Mouse (Mus musculus) liver, postnatal 0 days (tissue): ENCODE data around the gene Gm21973. TPM values are rescaled to one million over a fixed set of nuclear protein-coding genes. Genes with fewer than 3 reads are reported as not detected.

Source experiments
- ATAC-seq: fragments of 200-750 bp; cut with Nextera tagmentation; 2 replicates; pipeline ENCODE4 v1.8.0; 2017; ENCODE audit warnings: mild to moderate bottlenecking, moderate library complexity
- DNase-seq: peaks from one replicate; pipeline ENCODE4 v3.0.0-alpha.2; 2016
- H3K27ac ChIP-seq: fragments of 300-500 bp; sonication (generic); 2 replicates; pipeline ENCODE4 v1.5.1; 2014; ENCODE audit warnings: antibody characterized with exemption, moderate library complexity, mild to moderate bottlenecking, low read depth
- H3K27me3 ChIP-seq: fragments of 300-500 bp; sonication (generic); 2 replicates; pipeline ENCODE4 v1.6.1; 2014; ENCODE audit warnings: low read length, control low read depth, mixed read lengths; ENCODE audit not compliant: insufficient read depth
- H3K36me3 ChIP-seq: fragments of 300-500 bp; sonication (generic); replicated peaks from 2 replicates; pipeline ENCODE4 v1.6.1; 2014; ENCODE audit warnings: mild to moderate bottlenecking, control low read depth, low read length, moderate library complexity, mixed read lengths; ENCODE audit not compliant: insufficient read depth
- H3K4me1 ChIP-seq: fragments of 300-500 bp; sonication (generic); 2 replicates; pipeline ENCODE4 v1.6.1; 2014; ENCODE audit warnings: antibody characterized with exemption, mild to moderate bottlenecking, control low read depth; ENCODE audit not compliant: insufficient read depth
- H3K4me2 ChIP-seq: fragments of 300-500 bp; sonication (generic); 2 replicates; pipeline ENCODE4 v1.6.1; 2014; ENCODE audit warnings: low read depth, mild to moderate bottlenecking, low read length, moderate library complexity, mixed read lengths
- H3K4me3 ChIP-seq: fragments of 300-500 bp; sonication (generic); 2 replicates; pipeline ENCODE4 v1.5.1; 2014; ENCODE audit warnings: low read depth, low read length
- H3K9ac ChIP-seq: fragments of 300-500 bp; sonication (generic); replicated peaks from 2 replicates; pipeline ENCODE4 v1.6.1; 2014; ENCODE audit warnings: mild to moderate bottlenecking, moderate library complexity
- H3K9me3 ChIP-seq: fragments of 300-500 bp; sonication (generic); 2 replicates; pipeline ENCODE4 v1.6.1; 2016; ENCODE audit warnings: mild to moderate bottlenecking, control low read depth, low read length, mixed read lengths
- CTCF ChIP-seq: sonication (generic); IDR thresholded peaks from 2 replicates; pipeline ENCODE4 v1.5.1; 2016; ENCODE audit warnings: antibody characterized with exemption, low read depth
- EP300 ChIP-seq: IDR thresholded peaks from 2 replicates; pipeline ENCODE4 v1.6.1; 2016; ENCODE audit warnings: antibody characterized with exemption, low read depth, mild to moderate bottlenecking
- WGBS: fragments of 180-500 bp; shearing (Covaris S2); extraction: QIAGEN DNeasy Blood & Tissue Kit; methylation state at CpG from one replicate; pipeline ENCODE4 v1.1.7; 2014; ENCODE audit not compliant: insufficient replicate concordance; 5-methylcytosine and 5-hydroxymethylcytosine counted together
- polyA plus RNA-seq: library from polyadenylated mRNA; unstranded; fragments of >200 nt; fragmentation: Nextera tagmentation; extraction: Ambion mirVana; gene quantifications from 2 replicates; pipeline ENCODE4 v1.2.1, GENCODE M21; 2015

The Gm21973 gene
- polyA plus RNA-seq, 1 experiment from 2014 or later: not detected

DNA sequence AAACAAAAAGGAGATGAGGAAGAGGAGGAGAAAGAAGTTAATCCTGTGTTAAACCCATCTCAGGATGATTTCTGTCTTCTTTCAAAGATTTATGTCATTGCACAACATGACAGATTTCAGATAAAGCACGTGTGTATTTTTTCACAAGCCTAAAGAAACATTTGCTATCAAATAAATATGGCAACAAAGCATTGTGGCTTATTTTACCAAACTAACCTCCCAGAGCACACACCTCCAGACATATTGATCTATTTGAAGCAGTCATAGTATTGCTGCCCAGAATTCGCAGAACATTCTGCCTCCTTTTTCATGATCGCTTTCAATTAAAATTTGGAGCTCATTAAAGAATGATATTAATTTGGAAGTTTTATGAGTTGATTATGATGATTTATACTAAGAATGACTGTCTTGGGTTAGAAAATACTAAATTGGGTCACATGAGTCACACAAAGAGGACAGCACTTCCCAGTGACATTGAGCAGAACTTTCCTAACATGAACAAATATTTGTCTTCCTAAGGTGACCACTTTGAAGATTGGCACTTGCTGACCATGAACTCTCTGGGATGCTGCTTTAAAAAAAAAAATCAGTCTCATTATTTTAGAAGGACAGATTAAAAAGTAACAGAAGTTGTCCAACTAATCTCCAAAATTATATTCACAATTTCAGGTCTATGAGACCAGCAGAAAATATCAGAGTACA lies 54.7 kb downstream of the Gm21973 start:
- peak overlapping the region; percentile 84 for H3K27ac ChIP-seq
- no peak overlapping the region for H3K4me2 ChIP-seq
- H3K9me3 ChIP-seq: no peaks in the 10 kb centered on the region
- no peak overlapping the region for H3K9ac ChIP-seq
- DNase-seq (no peak), ATAC-seq (peak; percentile 85)
- H3K27me3 ChIP-seq: no peaks in the 10 kb centered on the region
- no peak overlapping the region for H3K4me3 ChIP-seq
- H3K36me3 ChIP-seq: no peaks in the 10 kb centered on the region
- 56% methylated on average over 3 of the region's 3 CpGs for WGBS
- TF ChIP-seq EP300: no peak
- no peak for TF ChIP-seq CTCF
- peaks cover 11% of the 10 kb centered on the region; the same call in 1 of the 2 replicates for H3K4me1 ChIP-seq

DNA sequence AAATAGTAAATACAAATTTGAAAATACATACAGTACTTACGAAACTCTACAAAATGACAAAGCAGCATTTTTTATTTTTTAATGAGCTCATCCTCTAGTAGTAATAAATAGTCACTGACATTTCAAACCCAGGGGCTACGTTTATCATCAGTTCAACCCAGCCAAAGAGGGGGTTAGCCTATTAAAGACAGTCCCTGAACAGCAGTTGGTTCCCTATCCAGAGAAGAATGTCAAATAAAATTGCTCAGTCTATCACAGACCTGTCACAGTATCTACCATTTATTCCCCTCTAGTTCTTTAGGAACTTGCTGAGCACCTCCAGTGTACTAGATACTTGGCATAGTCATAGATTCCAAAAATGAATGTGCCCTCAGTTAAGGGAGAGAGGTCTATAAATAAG lies 62.1 kb downstream of the Gm21973 start:
- Histone ChIP-seq H3K36me3 (no peaks in the 10 kb centered on the region), H3K4me2 (no peak overlapping the region), H3K27me3 (no peaks in the 10 kb centered on the region), H3K4me3 (no peak overlapping the region), H3K4me1 (no peaks in the 10 kb centered on the region), H3K27ac (no peak overlapping the region), H3K9me3 (no peaks in the 10 kb centered on the region), H3K9ac (no peak overlapping the region)
- DNase-seq (no peak), ATAC-seq (no peak)
- TF ChIP-seq CTCF: no peak
- no peak for TF ChIP-seq EP300
- 54% methylated on average over 2 of the region's 2 CpGs for WGBS

DNA sequence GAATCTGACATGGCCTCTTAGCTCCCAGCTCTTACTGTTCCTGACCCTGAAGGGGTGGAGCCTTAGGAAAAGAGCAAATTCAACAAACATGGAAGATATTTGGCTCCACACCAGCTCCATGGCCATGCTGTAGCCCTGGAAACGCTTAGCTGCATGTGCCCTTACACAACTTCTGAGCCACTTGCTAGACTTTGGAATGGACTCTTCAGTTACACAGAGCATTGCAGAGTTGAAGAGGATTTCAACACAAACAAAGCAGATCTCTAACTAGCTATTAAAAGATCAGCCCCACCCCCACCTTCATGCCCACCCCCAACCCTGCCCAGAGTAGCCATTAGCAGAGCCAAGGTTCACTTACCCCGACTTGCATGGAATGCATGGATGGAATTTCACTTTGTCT lies 74.6 kb downstream of the Gm21973 start:
- H3K4me1 ChIP-seq: no peaks in the 10 kb centered on the region
- ATAC-seq: peak; percentile 98
- no peaks in the 10 kb centered on the region for H3K9me3 ChIP-seq
- no peaks in the 10 kb centered on the region for H3K27me3 ChIP-seq
- WGBS: 49% methylated on average over 2 of the region's 2 CpGs
- H3K27ac ChIP-seq: peak overlapping the region; percentile 67
- no peak overlapping the region for H3K9ac ChIP-seq
- H3K4me3 ChIP-seq: no peak overlapping the region
- peak; percentile 63 for DNase-seq
- no peak for TF ChIP-seq CTCF
- peak; percentile 75 for TF ChIP-seq EP300
- H3K4me2 ChIP-seq: no peak overlapping the region
- no peaks in the 10 kb centered on the region for H3K36me3 ChIP-seq

DNA sequence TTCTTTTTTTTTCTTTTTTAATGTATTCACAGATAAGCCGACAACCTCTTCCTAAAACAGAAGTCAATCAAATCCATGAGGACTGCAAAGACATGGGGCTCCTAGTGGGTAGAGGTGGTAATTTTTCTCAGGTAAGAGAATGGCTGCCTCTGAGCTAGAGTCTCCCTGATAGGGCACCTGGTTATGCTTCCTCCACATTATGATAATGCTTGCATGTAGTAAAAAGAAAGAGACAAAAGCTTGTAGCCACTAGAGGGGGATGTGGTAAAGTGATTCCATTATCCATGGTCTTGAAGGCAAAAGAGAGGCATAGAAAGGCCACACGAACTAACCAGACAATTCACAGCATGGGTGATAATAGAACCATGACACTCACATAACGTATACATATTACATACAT lies 75.2 kb downstream of the Gm21973 start:
- peak; percentile 56 for TF ChIP-seq CTCF
- TF ChIP-seq EP300: no peak
- ATAC-seq (peak; percentile 64), DNase-seq (no peak)
- H3K9me3 ChIP-seq: no peaks in the 10 kb centered on the region
- H3K9ac ChIP-seq: no peak overlapping the region
- no peaks in the 10 kb centered on the region for H3K27me3 ChIP-seq
- H3K36me3 ChIP-seq: no peaks in the 10 kb centered on the region
- H3K4me1 ChIP-seq: no peaks in the 10 kb centered on the region
- H3K27ac ChIP-seq: peak overlapping the region; percentile 67
- H3K4me3 ChIP-seq: no peak overlapping the region
- no peak overlapping the region for H3K4me2 ChIP-seq
- WGBS: 55% methylated on average over 3 of the region's 3 CpGs

DNA sequence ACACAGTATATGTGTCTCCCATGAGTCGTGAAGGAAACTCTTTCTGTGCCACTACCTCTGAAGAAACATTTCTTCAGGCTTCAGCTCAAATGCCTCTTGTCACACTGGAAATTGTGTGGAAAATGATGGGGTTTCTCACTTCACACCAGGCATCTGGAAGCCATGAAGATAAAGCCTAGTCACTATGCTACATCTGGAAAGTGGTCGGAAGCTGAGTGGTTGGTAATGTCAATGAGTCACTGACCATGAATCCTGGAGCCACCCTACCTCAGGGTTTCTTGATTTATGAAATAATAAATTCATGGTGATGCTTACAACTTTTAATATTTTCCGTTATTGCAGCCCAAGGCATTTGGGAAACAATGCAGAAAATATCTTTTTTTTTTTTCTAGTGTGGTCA lies 84.7 kb downstream of the Gm21973 start:
- no peak for TF ChIP-seq EP300
- TF ChIP-seq CTCF: no peak
- H3K9ac ChIP-seq: no peak overlapping the region
- DNase-seq: no peak

DNA sequence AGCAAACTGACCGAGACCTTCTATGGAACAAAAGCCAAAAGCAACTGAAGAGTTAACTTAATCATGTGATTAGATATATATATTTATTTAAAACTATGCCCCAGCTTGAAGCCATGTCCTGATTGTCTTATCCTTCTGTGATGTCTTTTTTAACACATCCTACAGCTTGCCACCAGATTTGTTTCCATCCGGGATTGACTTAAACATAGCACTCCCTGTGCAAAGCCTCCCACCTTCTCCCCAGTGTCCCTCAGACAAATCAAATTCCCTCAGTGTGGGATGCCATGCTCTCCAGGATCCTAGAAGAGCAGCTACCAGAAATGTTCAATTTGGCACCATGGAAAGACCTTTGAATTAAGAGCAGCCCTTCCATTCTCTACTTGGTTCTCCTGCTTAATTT lies 85.7 kb downstream of the Gm21973 start:
- H3K4me2 ChIP-seq: no peak overlapping the region
- TF ChIP-seq EP300 (no peak), CTCF (no peak)
- no peak overlapping the region for H3K27ac ChIP-seq
- H3K9me3 ChIP-seq: no peaks in the 10 kb centered on the region
- no peaks in the 10 kb centered on the region for H3K4me1 ChIP-seq
- ATAC-seq: no peak
- no peaks in the 10 kb centered on the region for H3K27me3 ChIP-seq
- H3K36me3 ChIP-seq: peaks cover 3% of the 10 kb centered on the region; the same call in 1 of the 2 replicates
- no peak overlapping the region for H3K9ac ChIP-seq
- H3K4me3 ChIP-seq: no peak overlapping the region
- no peak for DNase-seq
- 84% methylated on average over 2 of the region's 2 CpGs for WGBS

More for the DNA sequence above, 84.7 kb downstream of the Gm21973 start:
- Histone ChIP-seq H3K27me3 (no peaks in the 10 kb centered on the region), H3K27ac (no peak overlapping the region), H3K4me2 (no peak overlapping the region), H3K4me3 (no peak overlapping the region), H3K4me1 (no peaks in the 10 kb centered on the region), H3K36me3 (peaks cover 3% of the 10 kb centered on the region; the same call in 1 of the 2 replicates), H3K9me3 (no peaks in the 10 kb centered on the region)
- no peak for ATAC-seq
- 87% methylated on average over 3 of the region's 3 CpGs for WGBS
